Mouse (Mus musculus): ENCODE measurements at regions not wholly inside any gene's neighbourhood (a gene's known extent, or its start where the extent isn't known, plus 50 kb on each side); places are given as distances from the start of the nearest gene placed in this dataset.

GRCm38 (mm10) chr16:21329199-21329598 lies 93.7 kb upstream of the Vps8 start:
- TF ChIP-seq CTCF (IDR thresholded peaks at IDR 0.05; ENCODE audit: low read depth) (no peak), EP300 (IDR thresholded peaks at IDR 0.05; ENCODE audit: low read depth) (no peak)
